Mouse (Mus musculus): ENCODE data around the gene Mrpl21. TPM values are rescaled to one million over a fixed set of nuclear protein-coding genes. Genes with fewer than 3 reads are reported as not detected.

The Mrpl21 gene
- polyA plus RNA-seq, 1 experiment = 81.2 TPM

DNA sequence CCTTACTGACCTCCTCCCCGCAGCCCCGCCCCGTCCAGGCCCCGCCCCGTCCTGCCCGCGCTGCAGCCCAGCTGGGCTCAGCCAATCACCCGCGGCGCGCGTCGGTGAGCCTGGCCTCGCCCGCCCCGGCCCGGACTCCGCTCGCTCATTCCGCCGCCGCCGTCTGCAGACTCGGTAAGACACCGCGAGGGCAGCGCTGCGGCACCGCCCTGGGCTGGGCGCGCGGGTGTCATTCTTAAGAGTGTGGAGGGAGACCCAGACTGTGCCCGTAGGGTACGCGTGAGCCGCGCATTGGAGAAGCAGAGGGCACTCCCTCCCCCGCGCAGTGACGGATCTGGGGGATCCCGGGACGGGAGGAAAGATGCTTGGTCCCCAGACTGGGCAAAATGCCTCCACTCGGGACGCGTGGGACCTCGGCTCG is 40.5 kb downstream of the Mrpl21 start:
- TF ChIP-seq SRF (IDR thresholded peaks at IDR 0.05; ENCODE audit: control insufficient read depth, insufficient read length, low read depth) = no peak
- TF ChIP-seq CEBPB (IDR thresholded peaks at IDR 0.05; ENCODE audit: insufficient read depth, poor library complexity, severe bottlenecking) = no peak
- no peak for TF ChIP-seq MAX (IDR thresholded peaks at IDR 0.05; ENCODE audit: low read depth)
- peak in 1 of 3 experiments; percentile 28 for TF ChIP-seq MYOG (IDR thresholded peaks at IDR 0.05; ENCODE audit: control insufficient read depth in 1 of 3, insufficient read depth in 1 of 3, insufficient read length in 2 of 3, low read depth in 2 of 3)
- peak; percentile 95 for TF ChIP-seq POLR2A (IDR thresholded peaks at IDR 0.05; ENCODE audit: insufficient read length, low read depth)
- no peak for TF ChIP-seq REST (IDR thresholded peaks at IDR 0.05; ENCODE audit: insufficient read depth, insufficient read length)
- TF ChIP-seq E2F4 (IDR thresholded peaks at IDR 0.05; ENCODE audit: insufficient read depth) = no peak
- TF ChIP-seq USF1 (IDR thresholded peaks at IDR 0.05; ENCODE audit: low read depth) = no peak
- peak; percentile 69 for TF ChIP-seq POLR2AphosphoS2 (IDR thresholded peaks at IDR 0.05; ENCODE audit: insufficient read length, low read depth)
- TF ChIP-seq TCF3 (IDR thresholded peaks at IDR 0.05; ENCODE audit: insufficient read length, low read depth) = no peak
- peak in 1 of 3 experiments; percentile 22 for TF ChIP-seq MYOD1 (IDR thresholded peaks at IDR 0.05; ENCODE audit: control insufficient read depth in 1 of 3, insufficient read length in 2 of 3, low read depth in 2 of 3)
- no peak for TF ChIP-seq TCF12 (IDR thresholded peaks at IDR 0.05; ENCODE audit: insufficient read depth, poor library complexity, severe bottlenecking)

DNA sequence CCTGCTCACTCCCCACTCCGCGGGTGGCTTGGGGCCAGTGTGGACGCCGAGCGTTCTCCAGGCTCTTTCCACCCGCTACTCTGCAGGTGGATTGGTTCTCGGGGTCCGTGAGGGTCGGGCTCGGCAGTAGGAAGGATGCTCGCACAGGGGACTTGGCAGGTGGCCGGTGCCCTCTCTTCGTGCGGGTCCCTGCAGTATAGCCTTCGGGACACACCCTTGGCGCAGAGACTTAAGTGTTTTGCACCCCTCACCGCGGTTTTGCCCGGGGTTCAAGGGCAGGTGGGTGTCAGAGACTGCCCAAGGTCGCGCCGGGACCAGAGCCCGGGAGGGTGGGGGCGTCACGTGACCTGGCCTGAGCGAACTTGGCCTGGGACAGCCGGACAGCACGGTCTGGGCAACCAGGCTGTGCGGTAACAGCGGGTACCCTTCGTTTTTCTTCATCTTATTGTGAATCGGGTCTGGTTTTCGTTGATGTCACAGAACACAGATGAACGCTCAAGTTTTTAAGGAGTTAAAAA is 41.1 kb downstream of the Mrpl21 start:
- no peak for TF ChIP-seq MAX (IDR thresholded peaks at IDR 0.05; ENCODE audit: low read depth)
- peak; percentile 94 for TF ChIP-seq USF1 (IDR thresholded peaks at IDR 0.05; ENCODE audit: low read depth)
- peak in 1 of 3 experiments; percentile 26 for TF ChIP-seq MYOG (IDR thresholded peaks at IDR 0.05; ENCODE audit: control insufficient read depth in 1 of 3, insufficient read depth in 1 of 3, insufficient read length in 2 of 3, low read depth in 2 of 3)
- no peak for TF ChIP-seq REST (IDR thresholded peaks at IDR 0.05; ENCODE audit: insufficient read depth, insufficient read length)
- TF ChIP-seq TCF12 (IDR thresholded peaks at IDR 0.05; ENCODE audit: insufficient read depth, poor library complexity, severe bottlenecking) = no peak
- peak; percentile 34 for TF ChIP-seq POLR2AphosphoS2 (IDR thresholded peaks at IDR 0.05; ENCODE audit: insufficient read length, low read depth)
- TF ChIP-seq CEBPB (IDR thresholded peaks at IDR 0.05; ENCODE audit: insufficient read depth, poor library complexity, severe bottlenecking) = no peak
- peak; percentile 50 for TF ChIP-seq POLR2A (IDR thresholded peaks at IDR 0.05; ENCODE audit: insufficient read length, low read depth)
- no peak for TF ChIP-seq SRF (IDR thresholded peaks at IDR 0.05; ENCODE audit: control insufficient read depth, insufficient read length, low read depth)
- no peak for TF ChIP-seq E2F4 (IDR thresholded peaks at IDR 0.05; ENCODE audit: insufficient read depth)
- TF ChIP-seq MYOD1 (IDR thresholded peaks at IDR 0.05; ENCODE audit: control insufficient read depth in 1 of 3, insufficient read length in 2 of 3, low read depth in 2 of 3) = peak in 1 of 3 experiments; percentile 54
- no peak for TF ChIP-seq TCF3 (IDR thresholded peaks at IDR 0.05; ENCODE audit: insufficient read length, low read depth)
- H3ac ChIP-seq (ENCODE audit: control insufficient read depth, insufficient read length) = peak overlapping the region; percentile 3
- H3K79me2 ChIP-seq (ENCODE audit: control insufficient read depth, insufficient read depth) = peaks cover 4% of the 10 kb centered on the region
- H3K36me3 ChIP-seq (ENCODE audit: control insufficient read depth, insufficient read depth) = no peaks in the 10 kb centered on the region
- peak overlapping the region; percentile 49 for H3K4me3 ChIP-seq
- H3K4me2 ChIP-seq (ENCODE audit: low read depth) = peak overlapping the region; percentile 95
- H3K27me3 ChIP-seq (ENCODE audit: control insufficient read depth, insufficient read depth, insufficient read length) = no peaks in the 10 kb centered on the region

More for the DNA sequence above, 40.5 kb downstream of the Mrpl21 start:
- H3K27me3 ChIP-seq (ENCODE audit: control insufficient read depth, insufficient read depth, insufficient read length) = no peaks in the 10 kb centered on the region
- H3K4me2 ChIP-seq (ENCODE audit: low read depth) = peak overlapping the region; percentile 99
- peak overlapping the region; percentile 3 for H3ac ChIP-seq (ENCODE audit: control insufficient read depth, insufficient read length)
- peaks cover 3% of the 10 kb centered on the region for H3K79me2 ChIP-seq (ENCODE audit: control insufficient read depth, insufficient read depth)
- H3K4me3 ChIP-seq = peak overlapping the region; percentile 49
- no peaks in the 10 kb centered on the region for H3K36me3 ChIP-seq (ENCODE audit: control insufficient read depth, insufficient read depth)

- TF ChIP-seq MAX (IDR thresholded peaks at IDR 0.05; ENCODE audit: low read depth) = no peak
- no peak for TF ChIP-seq SRF (IDR thresholded peaks at IDR 0.05; ENCODE audit: control insufficient read depth, insufficient read length, low read depth)
- no peak for TF ChIP-seq USF1 (IDR thresholded peaks at IDR 0.05; ENCODE audit: low read depth)
- no peak for TF ChIP-seq TCF12 (IDR thresholded peaks at IDR 0.05; ENCODE audit: insufficient read depth, poor library complexity, severe bottlenecking)
- TF ChIP-seq REST (IDR thresholded peaks at IDR 0.05; ENCODE audit: insufficient read depth, insufficient read length) = no peak
- TF ChIP-seq POLR2AphosphoS2 (IDR thresholded peaks at IDR 0.05; ENCODE audit: insufficient read length, low read depth) = no peak
- no peak for TF ChIP-seq POLR2A (IDR thresholded peaks at IDR 0.05; ENCODE audit: insufficient read length, low read depth)
- no peak for TF ChIP-seq MYOD1 (IDR thresholded peaks at IDR 0.05; ENCODE audit: control insufficient read depth in 1 of 3, insufficient read length in 2 of 3, low read depth in 2 of 3)
- no peak for TF ChIP-seq CEBPB (IDR thresholded peaks at IDR 0.05; ENCODE audit: insufficient read depth, poor library complexity, severe bottlenecking)
- no peak for TF ChIP-seq E2F4 (IDR thresholded peaks at IDR 0.05; ENCODE audit: insufficient read depth)
- no peak for TF ChIP-seq TCF3 (IDR thresholded peaks at IDR 0.05; ENCODE audit: insufficient read length, low read depth)
- no peak for TF ChIP-seq MYOG (IDR thresholded peaks at IDR 0.05; ENCODE audit: control insufficient read depth in 1 of 3, insufficient read depth in 1 of 3, insufficient read length in 2 of 3, low read depth in 2 of 3)
- Histone ChIP-seq H3K4me3 (peak overlapping the region; percentile 49), H3K27me3 (ENCODE audit: control insufficient read depth, insufficient read depth, insufficient read length) (no peaks in the 10 kb centered on the region)
These were observed 41.6 kb downstream of the Mrpl21 start for GRCm38 (mm10) chr19:3324271-3324811.

DNA sequence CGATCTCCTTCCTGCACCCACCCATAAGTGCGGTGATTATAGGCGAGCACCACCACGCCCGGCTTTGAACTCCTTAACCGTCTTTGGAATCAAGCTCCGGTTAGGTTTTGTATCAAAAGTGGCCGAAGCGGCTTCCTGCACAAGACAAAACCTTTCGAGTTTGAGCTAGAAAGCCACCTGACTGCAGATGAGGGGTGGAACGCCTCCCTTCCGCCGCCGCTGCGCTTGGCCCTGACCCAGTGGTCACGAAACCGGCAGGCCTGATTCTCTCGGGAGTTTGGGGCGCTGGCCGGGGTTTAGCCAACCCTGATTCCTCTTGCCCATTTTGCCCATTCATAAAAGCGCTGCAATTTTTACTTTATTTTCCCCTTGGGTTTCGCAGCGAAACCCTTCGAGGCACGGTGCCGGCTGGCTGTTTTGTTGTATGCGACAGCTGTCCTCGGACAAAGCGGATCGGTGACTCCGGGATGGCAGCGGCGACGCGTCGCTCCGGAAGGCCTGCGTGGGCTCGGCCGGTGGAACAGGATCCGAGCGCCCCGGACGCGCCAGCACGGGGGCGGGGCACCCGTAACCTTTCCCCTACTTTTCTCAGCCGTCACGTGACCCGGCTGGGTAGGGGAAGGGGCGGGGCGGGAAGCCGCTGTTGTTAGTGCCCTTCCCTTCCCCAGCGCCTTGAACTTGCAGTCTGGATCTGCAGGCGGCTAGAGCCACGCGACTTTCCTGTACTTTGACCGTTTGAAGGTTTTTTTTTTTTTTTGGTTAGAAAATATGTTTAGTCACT is 42.4 kb downstream of the Mrpl21 start:
- H3ac ChIP-seq (ENCODE audit: control insufficient read depth, insufficient read length) = peak overlapping the region; percentile 3
- peaks cover 9% of the 10 kb centered on the region for H3K79me2 ChIP-seq (ENCODE audit: control insufficient read depth, insufficient read depth)
- H3K27me3 ChIP-seq (ENCODE audit: control insufficient read depth, insufficient read depth, insufficient read length) = no peaks in the 10 kb centered on the region
- peak overlapping the region; percentile 95 for H3K4me2 ChIP-seq (ENCODE audit: low read depth)
- H3K36me3 ChIP-seq (ENCODE audit: control insufficient read depth, insufficient read depth) = no peaks in the 10 kb centered on the region
- H3K4me3 ChIP-seq = peak overlapping the region; percentile 49
- no peak for TF ChIP-seq E2F4 (IDR thresholded peaks at IDR 0.05; ENCODE audit: insufficient read depth)
- TF ChIP-seq POLR2AphosphoS2 (IDR thresholded peaks at IDR 0.05; ENCODE audit: insufficient read length, low read depth) = peak; percentile 64
- TF ChIP-seq CEBPB (IDR thresholded peaks at IDR 0.05; ENCODE audit: insufficient read depth, poor library complexity, severe bottlenecking) = no peak
- no peak for TF ChIP-seq TCF12 (IDR thresholded peaks at IDR 0.05; ENCODE audit: insufficient read depth, poor library complexity, severe bottlenecking)
- TF ChIP-seq MYOG (IDR thresholded peaks at IDR 0.05; ENCODE audit: control insufficient read depth in 1 of 3, insufficient read depth in 1 of 3, insufficient read length in 2 of 3, low read depth in 2 of 3) = peak in 1 of 3 experiments; percentile 83
- TF ChIP-seq POLR2A (IDR thresholded peaks at IDR 0.05; ENCODE audit: insufficient read length, low read depth) = peak; percentile 80
- TF ChIP-seq TCF3 (IDR thresholded peaks at IDR 0.05; ENCODE audit: insufficient read length, low read depth) = no peak
- peak in 2 of 3 experiments; percentile 23 to 76 for TF ChIP-seq MYOD1 (IDR thresholded peaks at IDR 0.05; ENCODE audit: control insufficient read depth in 1 of 3, insufficient read length in 2 of 3, low read depth in 2 of 3)
- TF ChIP-seq REST (IDR thresholded peaks at IDR 0.05; ENCODE audit: insufficient read depth, insufficient read length) = no peak
- TF ChIP-seq SRF (IDR thresholded peaks at IDR 0.05; ENCODE audit: control insufficient read depth, insufficient read length, low read depth) = no peak
- peak; percentile 95 for TF ChIP-seq USF1 (IDR thresholded peaks at IDR 0.05; ENCODE audit: low read depth)

More at GRCm38 (mm10) chr19:3324271-3324811, 41.6 kb downstream of the Mrpl21 start:
- Histone ChIP-seq H3K4me2 (ENCODE audit: low read depth) (peak overlapping the region; percentile 95), H3K36me3 (ENCODE audit: control insufficient read depth, insufficient read depth) (no peaks in the 10 kb centered on the region), H3ac (ENCODE audit: control insufficient read depth, insufficient read length) (peak overlapping the region; percentile 3), H3K79me2 (ENCODE audit: control insufficient read depth, insufficient read depth) (peaks cover 5% of the 10 kb centered on the region)
